ENCODE assay signal across 8 mouse cellular contexts in genomic region chr7:19271238-19272172, GRCm38 (mm10). TPM values are rescaled to one million over a fixed set of nuclear protein-coding genes. Genes with fewer than 3 reads are reported as not detected.
DNase-seq lines count a peak whose midpoint lies in the region; ATAC-seq and TF ChIP-seq lines count a peak whose summit lies in the region.

Gene Vasp, minus strand, starts transcription at chr7:19271817.

- H3K36me3 ChIP-seq in embryonic facial prominence, embryonic 14.5 days (ENCODE audit: control insufficient read depth, insufficient read depth, low read length), result peaks cover 8% of the 10 kb centered on the region
- H3K36me3 ChIP-seq in heart, adult 2 months (ENCODE audit: control insufficient read depth, insufficient read depth, low read length), result peaks cover 5% of the 10 kb centered on the region; the same call in 1 of the 2 replicates
- peaks cover 5% of the 10 kb centered on the region; the same call in 1 of the 2 replicates for H3K36me3 ChIP-seq in limb, embryonic 13.5 days
- H3K36me3 ChIP-seq in midbrain, embryonic 15.5 days (replicated peaks), result no peaks in the 10 kb centered on the region
- H3K36me3 ChIP-seq in spleen, adult 2 months (ENCODE audit: control insufficient read depth, insufficient read depth, low read length), result no peaks in the 10 kb centered on the region

- H3K79me2 ChIP-seq in heart, adult 2 months (replicated peaks; ENCODE audit: control insufficient read depth, insufficient read depth, low read length), result peaks cover 3% of the 10 kb centered on the region

- peak within 1 kb of the TSS; percentile 98 for H3K4me2 ChIP-seq in embryonic facial prominence, embryonic 14.5 days (ENCODE audit: low read depth, low read length)
- peak within 1 kb of the TSS; percentile 88 for H3K4me2 ChIP-seq in limb, embryonic 13.5 days (replicated peaks)
- peak within 1 kb of the TSS; percentile 85 for H3K4me2 ChIP-seq in midbrain, embryonic 15.5 days

- no peak for TF ChIP-seq EP300 in heart, adult 2 months (IDR thresholded peaks at IDR 0.05; ENCODE audit: insufficient read depth, low read depth, low read length)

- peak; percentile 92 for DNase-seq in A20 (ENCODE audit: low read depth, low spot score)
- peak; percentile 94 for DNase-seq in embryonic facial prominence, embryonic 14.5 days (ENCODE audit: low spot score)
- peak; percentile 91 to 92 for DNase-seq in heart, adult 2 months
- DNase-seq in kidney, adult 8-10 months, result peak; percentile 86 to 91
- DNase-seq in spleen, adult 2 months (ENCODE audit: low read depth in 1 of 2, low spot score in 2 of 2), result peak; percentile 79 to 86

- peak within 1 kb of the TSS; percentile 71 for H3K4me3 ChIP-seq in bone marrow, adult 2 months (replicated peaks; ENCODE audit: control insufficient read depth, low read depth, low read length)
- peak within 1 kb of the TSS; percentile 83 for H3K4me3 ChIP-seq in embryonic facial prominence, embryonic 14.5 days (ENCODE audit: low read depth, low read length)
- peak within 1 kb of the TSS; percentile 65 for H3K4me3 ChIP-seq in heart, adult 2 months
- H3K4me3 ChIP-seq in limb, embryonic 13.5 days, result peak within 1 kb of the TSS; percentile 94
- peak within 1 kb of the TSS; percentile 96 for H3K4me3 ChIP-seq in midbrain, embryonic 15.5 days
- H3K4me3 ChIP-seq in spleen, adult 2 months (ENCODE audit: extremely low read depth, insufficient read depth, insufficient read length), result peak within 1 kb of the TSS; percentile 91

- peak within 1 kb of the TSS; percentile 81 for H3K9ac ChIP-seq in embryonic facial prominence, embryonic 14.5 days (ENCODE audit: low read depth, low read length)
- H3K9ac ChIP-seq in heart, adult 2 months (ENCODE audit: low read depth, low read length), result peak within 1 kb of the TSS; percentile 93
- H3K9ac ChIP-seq in limb, embryonic 13.5 days, result peak within 1 kb of the TSS; percentile 93
- H3K9ac ChIP-seq in midbrain, embryonic 15.5 days, result peak within 1 kb of the TSS; percentile 95

- intact Hi-C loops in heart, adult 2 months (cut with DNase I), result loop anchor here (2.0 to 5.0 kb wide), 2 partner anchors 43 to 59 kb away; partner anchors contain the start of genes Gpr4 and Opa3

- ATAC-seq in embryonic facial prominence, embryonic 14.5 days (ENCODE audit: low read depth), result peak; percentile 82
- ATAC-seq in limb, embryonic 13.5 days (ENCODE audit: low FRiP score, low read depth), result peak; percentile 79
- peak; percentile 77 for ATAC-seq in midbrain, embryonic 15.5 days (replicated peaks)

- H3K4me1 ChIP-seq in bone marrow, adult 2 months (ENCODE audit: control insufficient read depth, insufficient read depth, low read length), result peaks cover 1% of the 10 kb centered on the region
- peaks cover 14% of the 10 kb centered on the region; the same call in 1 of the 2 replicates for H3K4me1 ChIP-seq in embryonic facial prominence, embryonic 14.5 days (ENCODE audit: control insufficient read depth, insufficient read depth, low read length)
- H3K4me1 ChIP-seq in heart, adult 2 months (ENCODE audit: control insufficient read depth, insufficient read depth, low read length), result peaks cover 16% of the 10 kb centered on the region
- peaks cover 27% of the 10 kb centered on the region for H3K4me1 ChIP-seq in limb, embryonic 13.5 days
- peaks cover 22% of the 10 kb centered on the region for H3K4me1 ChIP-seq in midbrain, embryonic 15.5 days
- H3K4me1 ChIP-seq in spleen, adult 2 months (ENCODE audit: control insufficient read depth, insufficient read depth, insufficient read length), result peaks cover 24% of the 10 kb centered on the region

- WGBS in bone marrow, adult 2 months, result under 1% methylated on average over 62 of the region's 62 CpGs
- under 1% methylated on average over 44 of the region's 62 CpGs for WGBS in embryonic facial prominence, embryonic 14.5 days
- under 1% methylated on average over 62 of the region's 62 CpGs for WGBS in heart, adult 2 months
- under 1% methylated on average over 62 of the region's 62 CpGs for WGBS in limb, embryonic 13.5 days
- WGBS in midbrain, embryonic 15.5 days, result under 1% methylated on average over 58 of the region's 62 CpGs
- under 1% methylated on average over 62 of the region's 62 CpGs for WGBS in spleen, adult 2 months

- no peaks in the 10 kb centered on the region for H3K9me3 ChIP-seq in embryonic facial prominence, embryonic 14.5 days (ENCODE audit: control insufficient read depth, low read length)
- H3K9me3 ChIP-seq in limb, embryonic 13.5 days, result no peaks in the 10 kb centered on the region
- no peaks in the 10 kb centered on the region for H3K9me3 ChIP-seq in midbrain, embryonic 15.5 days

- no peak for TF ChIP-seq CTCF in bone marrow, adult 2 months (IDR thresholded peaks at IDR 0.05; ENCODE audit: control insufficient read depth, insufficient read depth, low read length)
- no peak for TF ChIP-seq CTCF in heart, adult 2 months (IDR thresholded peaks at IDR 0.05)
- TF ChIP-seq CTCF in spleen, adult 2 months (IDR thresholded peaks at IDR 0.05; ENCODE audit: extremely low read depth, insufficient read depth, insufficient read length, insufficient replicate concordance), result no peak

- H3K27ac ChIP-seq in bone marrow, adult 2 months (ENCODE audit: control insufficient read depth, insufficient read depth, low read depth, low read length, poor library complexity), result peak within 1 kb of the TSS; percentile 95
- peak within 1 kb of the TSS; percentile 87 for H3K27ac ChIP-seq in embryonic facial prominence, embryonic 14.5 days (replicated peaks; ENCODE audit: low read depth, low read length)
- H3K27ac ChIP-seq in heart, adult 2 months, result peak within 1 kb of the TSS; percentile 90
- peak within 1 kb of the TSS; percentile 96 for H3K27ac ChIP-seq in limb, embryonic 13.5 days
- H3K27ac ChIP-seq in midbrain, embryonic 15.5 days, result peak within 1 kb of the TSS; percentile 83
- peak within 1 kb of the TSS; percentile 98 for H3K27ac ChIP-seq in spleen, adult 2 months (ENCODE audit: insufficient read depth, low read length)

- peak; percentile 91 for TF ChIP-seq POLR2A in bone marrow, adult 2 months (IDR thresholded peaks at IDR 0.05; ENCODE audit: borderline replicate concordance, control insufficient read depth, low read depth, low read length)
- TF ChIP-seq POLR2A in heart, adult 2 months (IDR thresholded peaks at IDR 0.05; ENCODE audit: insufficient read depth, low read depth, low read length), result peak; percentile 90
- TF ChIP-seq POLR2A in spleen, adult 2 months (IDR thresholded peaks at IDR 0.05; ENCODE audit: low read depth, low read length), result peak; percentile 62

- no peaks in the 10 kb centered on the region for H3K27me3 ChIP-seq in embryonic facial prominence, embryonic 14.5 days (replicated peaks; ENCODE audit: control insufficient read depth, insufficient read depth, low read length)
- H3K27me3 ChIP-seq in heart, adult 2 months (ENCODE audit: control insufficient read depth, insufficient read depth, low read length), result no peaks in the 10 kb centered on the region
- no peaks in the 10 kb centered on the region for H3K27me3 ChIP-seq in limb, embryonic 13.5 days
- H3K27me3 ChIP-seq in midbrain, embryonic 15.5 days (replicated peaks), result no peaks in the 10 kb centered on the region; the same call in 1 of the 2 replicates
- no peaks in the 10 kb centered on the region for H3K27me3 ChIP-seq in spleen, adult 2 months (ENCODE audit: control insufficient read depth, insufficient read depth, low read length)

RNA-seq across cellular contexts. Expression of gene Vasp, which starts in this region (rescaled TPM):
- polyA plus RNA-seq in bone marrow, adult 2 months (2011; ENCODE audit: insufficient read depth, insufficient read length, low replicate concordance, missing spikeins), result 83.3 and 135 TPM in 2 replicates
- 70.0 and 70.7 TPM in 2 replicates for polyA plus RNA-seq in embryonic facial prominence, embryonic 14.5 days (2014; fragmentation: Nextera tagmentation; extraction: Ambion mirVana)
- 10 to 100 TPM; 25.1 to 30.8 TPM for total RNA-seq in heart, adult 2 months (2021)
- polyA plus RNA-seq in heart, adult 2 months (2012; rRNA removed), result 43.3 and 51.5 TPM in 2 replicates
- 68.9 and 69.0 TPM in 2 replicates for polyA plus RNA-seq in limb, embryonic 13.5 days (2015; fragmentation: Nextera tagmentation; extraction: Ambion mirVana)
- 35.9 and 37.4 TPM in 2 replicates for polyA plus RNA-seq in midbrain, embryonic 15.5 days (2015; fragmentation: Nextera tagmentation; extraction: Ambion mirVana)
- 335 and 437 TPM in 2 replicates for polyA plus RNA-seq in spleen, adult 2 months (2012; rRNA removed)

Comparison
In these comparisons a context has a peak if more than half of its experiments do, and no peak if none do; other contexts are left out.
1. Peak in every context shown above with its lines: DNase-seq, ATAC-seq, H3K4me3 ChIP-seq and H3K27ac ChIP-seq.